Mouse (Mus musculus): ENCODE measurements around the gene Tlx2.
A peak's percentile ranks its signal among the peaks of the same experiment; 100 is the strongest.

The Tlx2 gene

DNA sequence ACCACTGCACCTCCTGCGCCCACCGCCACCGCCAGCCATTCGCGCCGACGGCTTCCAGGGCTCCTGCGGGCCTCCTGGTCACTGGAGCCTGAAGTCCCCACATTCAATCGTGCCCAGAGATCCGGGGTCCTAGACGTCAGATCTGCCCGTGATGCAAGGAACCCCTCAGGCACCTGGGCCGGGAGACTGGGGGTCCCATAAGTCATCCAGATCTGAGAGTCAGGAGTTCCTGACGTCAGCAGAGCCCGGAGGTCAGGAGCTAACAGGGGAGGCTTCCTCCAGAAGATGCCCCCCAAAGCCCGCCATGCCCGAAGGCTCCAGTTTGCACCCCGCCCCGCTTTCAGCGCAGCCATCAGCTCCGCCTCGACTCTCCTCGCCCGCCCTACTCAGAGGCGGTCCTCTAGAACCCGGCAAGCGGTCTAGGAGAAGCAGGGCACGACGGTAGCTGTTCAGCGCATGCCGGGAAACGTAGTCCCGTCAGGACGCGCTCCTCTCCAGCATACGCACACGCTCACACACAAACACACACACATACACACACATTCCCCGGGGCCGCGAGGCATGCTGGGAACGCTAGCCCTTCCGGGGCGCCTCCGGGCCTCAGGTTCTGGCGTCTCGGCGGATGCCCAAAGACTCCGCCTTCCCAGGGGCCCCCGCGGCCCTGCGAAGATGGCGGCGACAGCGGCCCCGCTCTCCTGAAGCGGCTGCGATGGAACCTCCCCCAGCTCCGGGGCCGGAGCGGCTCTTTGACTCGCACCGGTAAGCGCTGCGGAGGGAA, 15.8 kb downstream of the Tlx2 start, which contains the start of gene Aup1:
Aup1 (plus strand) TSS at position 448 of the 778 bp plus-strand sequence.
- peak; percentile 98 for DNase-seq

- no peak for DNase-seq
Measured at GRCm38 (mm10) chr6:83053136-83053960, 16.7 kb downstream of the Tlx2 start.

DNA sequence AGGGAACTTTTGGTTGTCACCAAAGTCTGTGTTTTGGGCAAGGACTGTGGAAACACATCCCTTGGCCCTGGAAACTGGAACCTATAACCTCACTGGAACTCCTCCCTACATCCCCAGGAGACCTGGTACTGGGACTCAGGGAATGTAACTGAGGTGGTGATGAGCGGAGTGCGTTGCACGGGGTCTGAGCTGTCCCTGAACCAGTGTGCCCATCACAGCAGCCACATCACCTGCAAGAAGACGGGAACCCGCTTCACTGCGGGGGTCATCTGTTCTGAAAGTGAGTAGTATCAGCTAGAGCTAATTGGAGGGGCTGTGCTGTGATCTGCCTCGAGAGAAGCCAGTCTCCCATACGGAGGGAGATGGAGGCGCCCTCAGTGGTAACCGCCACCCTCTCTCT, 20.7 kb downstream of the Tlx2 start:
- DNase-seq, result no peak

DNA sequence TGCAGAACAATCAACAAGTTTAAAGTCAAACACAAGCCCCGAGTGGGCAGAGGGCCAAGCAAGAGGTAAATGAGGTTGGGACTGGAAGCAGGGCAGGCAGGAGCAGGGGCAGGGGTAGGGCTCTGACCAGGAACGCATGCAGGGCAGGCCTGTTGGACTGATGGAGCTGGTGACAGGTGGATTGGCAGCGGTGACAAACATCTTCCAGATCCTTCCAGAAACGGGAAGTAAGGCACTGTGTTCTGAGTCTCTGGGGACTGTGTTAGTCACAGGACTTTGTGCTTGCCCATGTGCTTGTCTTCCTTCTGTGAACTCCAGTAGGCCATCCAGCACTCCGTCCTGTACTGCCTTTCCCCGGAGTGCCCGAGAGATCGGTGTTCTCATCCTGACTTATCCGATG, 25.4 kb downstream of the Tlx2 start:
- no peak for DNase-seq

- DNase-seq, result no peak
Measured at GRCm38 (mm10) chr6:83043993-83044392, 26.1 kb downstream of the Tlx2 start.

GRCm38 (mm10) chr6:83043561-83043960, 26.5 kb downstream of the Tlx2 start:
- DNase-seq, result no peak

DNA sequence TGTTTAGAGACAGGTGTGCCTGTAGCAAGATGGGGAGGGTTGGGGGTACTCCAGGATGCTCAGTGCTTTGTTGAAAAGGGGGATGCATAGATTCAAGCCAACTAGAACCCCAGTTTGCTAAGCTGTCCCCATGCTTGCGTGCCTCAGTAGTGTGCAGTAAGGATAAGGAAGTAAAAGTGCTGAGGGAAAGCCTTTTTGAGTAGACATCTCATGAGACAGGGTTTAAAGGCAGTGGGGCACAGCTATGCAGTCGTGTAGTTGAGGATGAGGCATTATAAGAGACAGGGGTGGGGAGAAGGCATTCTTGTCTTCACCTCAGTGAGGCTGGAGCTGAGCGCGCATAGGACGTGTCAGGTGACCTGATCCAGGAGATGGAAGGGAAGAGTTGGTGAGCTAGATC, 29.5 kb downstream of the Tlx2 start:
- no peak for DNase-seq

GRCm38 (mm10) chr6:83038496-83039012, 31.5 kb downstream of the Tlx2 start:
- DNase-seq, result peak; percentile 92

- no peak for DNase-seq
Measured at GRCm38 (mm10) chr6:83037188-83037587, 32.9 kb downstream of the Tlx2 start.

GRCm38 (mm10) chr6:83034463-83035055, 35.5 kb downstream of the Tlx2 start:
- DNase-seq, result no peak

DNA sequence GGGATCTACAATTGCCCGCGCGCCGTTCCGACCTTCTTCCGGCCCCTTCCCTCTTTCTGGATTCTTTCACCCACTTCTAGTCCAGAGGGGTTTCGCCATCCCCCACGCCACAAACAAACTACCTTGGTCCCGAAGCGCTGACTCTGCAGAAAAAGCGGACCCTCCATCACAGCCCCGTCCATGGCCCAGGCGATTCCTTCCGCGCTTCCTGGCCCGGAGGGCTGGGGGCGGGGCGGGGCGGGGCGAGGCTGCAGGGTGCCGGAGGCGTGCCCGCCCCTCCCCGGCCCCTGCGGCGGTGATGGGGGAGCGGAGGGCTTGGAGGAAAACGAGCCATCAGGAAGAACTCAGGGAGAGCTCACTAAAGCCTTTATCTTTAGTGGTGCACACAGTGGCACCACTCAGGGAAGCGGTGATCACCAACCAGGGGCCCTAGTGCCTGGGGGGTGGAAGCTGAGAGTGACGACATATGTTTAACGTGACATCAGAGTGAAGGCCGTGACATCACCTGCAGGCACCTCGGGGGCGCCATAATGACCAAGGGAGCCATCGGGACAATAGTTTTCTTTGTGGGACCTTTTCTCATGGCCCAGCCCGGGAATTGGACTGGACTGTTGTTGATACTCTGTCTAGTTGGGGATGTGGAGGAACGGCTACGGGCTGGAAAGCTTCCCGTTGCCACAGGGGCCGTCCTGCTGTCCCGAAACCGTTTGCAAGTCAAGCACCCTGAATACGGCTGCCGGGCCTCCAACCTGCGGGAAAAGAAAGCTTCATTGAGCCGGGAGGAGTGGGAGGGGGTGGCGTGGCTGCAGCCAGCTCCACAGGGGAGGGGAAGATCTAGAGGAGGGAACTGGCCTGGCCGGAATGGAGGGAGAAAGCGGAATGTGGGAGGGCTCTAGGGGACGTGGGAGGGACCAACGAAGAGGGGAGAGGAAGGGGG, 36.6 kb downstream of the Tlx2 start, which contains the start of the genes Dok1 and Loxl3:
Dok1 (minus strand) TSS at position 223 of the 937 bp plus-strand sequence.
Loxl3 (plus strand) TSS at position 925 of the 937 bp plus-strand sequence.
- DNase-seq, result peak; percentile 43

- DNase-seq, result no peak
Measured at GRCm38 (mm10) chr6:83032769-83033191, 37.3 kb downstream of the Tlx2 start.

- DNase-seq, result no peak
Measured at GRCm38 (mm10) chr6:83031921-83032590, 38.0 kb downstream of the Tlx2 start.

- no peak for DNase-seq
Measured at GRCm38 (mm10) chr6:83031111-83031510, 39.0 kb downstream of the Tlx2 start.

GRCm38 (mm10) chr6:83029777-83030176, 40.3 kb downstream of the Tlx2 start:
- DNase-seq, result no peak

DNA sequence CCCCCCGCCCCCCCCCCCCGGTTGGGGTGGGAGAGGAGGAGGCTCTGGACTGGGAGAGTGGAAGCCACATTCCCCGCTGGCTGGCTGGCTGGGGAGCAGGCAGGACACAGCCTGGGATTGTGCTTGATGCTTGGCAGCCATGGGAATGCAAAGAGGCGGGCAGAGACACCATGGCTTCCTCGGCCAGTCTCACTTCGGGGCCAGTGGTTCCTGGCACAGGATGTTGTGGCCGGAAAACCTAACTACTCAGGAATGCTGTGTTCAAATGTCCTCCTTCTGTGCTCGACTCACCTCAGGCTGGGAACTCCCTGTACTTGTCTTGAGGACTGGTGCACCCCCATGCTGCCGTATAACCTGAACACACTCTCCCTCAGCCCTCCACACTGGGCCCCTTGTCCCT, 42.4 kb downstream of the Tlx2 start:
- DNase-seq, result no peak

GRCm38 (mm10) chr6:83027293-83027692, 42.8 kb downstream of the Tlx2 start:
- DNase-seq, result no peak

- no peak for DNase-seq
Measured at GRCm38 (mm10) chr6:83025221-83025620, 44.9 kb downstream of the Tlx2 start.

GRCm38 (mm10) chr6:83024421-83024820, 45.7 kb downstream of the Tlx2 start:
- no peak for DNase-seq

GRCm38 (mm10) chr6:83023786-83024185, 46.3 kb downstream of the Tlx2 start:
- DNase-seq, result no peak

- DNase-seq, result no peak
Measured at GRCm38 (mm10) chr6:83023008-83023407, 47.1 kb downstream of the Tlx2 start.

All from kidney, adult 11 months (tissue).